Mouse (Mus musculus): Measurements from ENCODE around the gene Ddx60. TPM values are rescaled to one million over a fixed set of nuclear protein-coding genes. Genes with fewer than 3 reads are reported as not detected.

The Ddx60 gene
- 0.79 and 0.86 TPM in 2 replicates for polyA plus RNA-seq (2015; fragmentation: Nextera tagmentation; extraction: Ambion mirVana)

- Histone ChIP-seq H3K9ac (peak within 1 kb of the TSS; percentile 47; the same call in 1 of the 2 replicates), H3K27me3 (no peaks in the 10 kb centered on the region), H3K36me3 (replicated peaks) (no peaks in the 10 kb centered on the region), H3K4me3 (replicated peaks) (peak within 1 kb of the TSS; percentile 60), H3K27ac (replicated peaks) (no peak within 1 kb of the TSS), H3K4me1 (replicated peaks) (peaks cover 6% of the 10 kb centered on the region; the same call in 1 of the 2 replicates), H3K4me2 (peak within 1 kb of the TSS; percentile 67), H3K9me3 (replicated peaks) (no peaks in the 10 kb centered on the region)
- peak; percentile 25; the same call in 1 of the 2 replicates for ATAC-seq (ENCODE audit: insufficient read depth)
- 5% methylated on average over 22 of the region's 22 CpGs for WGBS (ENCODE audit: insufficient replicate concordance)
Observed at GRCm38 (mm10) chr8:61927777-61928494, at the start of gene Ddx60. Gene Ddx60 (plus strand): TSS chr8:61928087.

GRCm38 (mm10) chr8:61894062-61894461, 33.8 kb upstream of the Ddx60 start:
- H3K4me2 ChIP-seq: no peak overlapping the region
- H3K9ac ChIP-seq: no peak overlapping the region
- H3K4me1 ChIP-seq (replicated peaks): no peaks in the 10 kb centered on the region
- ATAC-seq (ENCODE audit: insufficient read depth): no peak
- 35% methylated on average over 2 of the region's 2 CpGs for WGBS (ENCODE audit: insufficient replicate concordance)
- H3K9me3 ChIP-seq (replicated peaks): no peaks in the 10 kb centered on the region
- no peak overlapping the region for H3K27ac ChIP-seq (replicated peaks)
- no peaks in the 10 kb centered on the region for H3K27me3 ChIP-seq
- H3K36me3 ChIP-seq (replicated peaks): no peaks in the 10 kb centered on the region
- H3K4me3 ChIP-seq (replicated peaks): no peak overlapping the region

GRCm38 (mm10) chr8:61896742-61897141, 31.1 kb upstream of the Ddx60 start:
- ATAC-seq (ENCODE audit: insufficient read depth): no peak
- H3K4me1 ChIP-seq (replicated peaks): no peaks in the 10 kb centered on the region
- H3K9ac ChIP-seq: no peak overlapping the region
- H3K4me2 ChIP-seq: no peak overlapping the region
- H3K9me3 ChIP-seq (replicated peaks): no peaks in the 10 kb centered on the region
- no peaks in the 10 kb centered on the region for H3K36me3 ChIP-seq (replicated peaks)
- H3K4me3 ChIP-seq (replicated peaks): no peak overlapping the region
- WGBS (ENCODE audit: insufficient replicate concordance): 47% methylated on average over 1 of the region's 1 CpGs
- H3K27me3 ChIP-seq: no peaks in the 10 kb centered on the region
- H3K27ac ChIP-seq (replicated peaks): no peak overlapping the region

- Histone ChIP-seq H3K4me1 (replicated peaks) (no peaks in the 10 kb centered on the region), H3K27me3 (no peaks in the 10 kb centered on the region), H3K9ac (no peak overlapping the region), H3K4me3 (replicated peaks) (no peak overlapping the region), H3K9me3 (replicated peaks) (no peaks in the 10 kb centered on the region), H3K36me3 (replicated peaks) (no peaks in the 10 kb centered on the region), H3K27ac (replicated peaks) (no peak overlapping the region), H3K4me2 (no peak overlapping the region)
- ATAC-seq (ENCODE audit: insufficient read depth): no peak
- WGBS (ENCODE audit: insufficient replicate concordance): 45% methylated on average over 1 of the region's 1 CpGs
Observed at GRCm38 (mm10) chr8:61897402-61897801, 30.5 kb upstream of the Ddx60 start.

- no peak for ATAC-seq (ENCODE audit: insufficient read depth)
- H3K36me3 ChIP-seq (replicated peaks): no peaks in the 10 kb centered on the region
- 69% methylated on average over 6 of the region's 6 CpGs for WGBS (ENCODE audit: insufficient replicate concordance)
- no peak overlapping the region for H3K4me2 ChIP-seq
- H3K4me1 ChIP-seq (replicated peaks): no peaks in the 10 kb centered on the region
- no peaks in the 10 kb centered on the region for H3K27me3 ChIP-seq
- no peaks in the 10 kb centered on the region for H3K9me3 ChIP-seq (replicated peaks)
- no peak overlapping the region for H3K4me3 ChIP-seq (replicated peaks)
- no peak overlapping the region for H3K9ac ChIP-seq
- H3K27ac ChIP-seq (replicated peaks): no peak overlapping the region
Observed at GRCm38 (mm10) chr8:61901028-61901717, 26.7 kb upstream of the Ddx60 start.

- no peak for ATAC-seq (ENCODE audit: insufficient read depth)
- H3K9ac ChIP-seq: no peak within 1 kb of the TSS
- H3K4me2 ChIP-seq: no peak within 1 kb of the TSS
- no peaks in the 10 kb centered on the region for H3K9me3 ChIP-seq (replicated peaks)
- no peaks in the 10 kb centered on the region for H3K36me3 ChIP-seq (replicated peaks)
- no peaks in the 10 kb centered on the region for H3K4me1 ChIP-seq (replicated peaks)
- no peaks in the 10 kb centered on the region for H3K27me3 ChIP-seq
- H3K4me3 ChIP-seq (replicated peaks): no peak within 1 kb of the TSS
- WGBS (ENCODE audit: insufficient replicate concordance): 74% methylated on average over 5 of the region's 5 CpGs
- no peak within 1 kb of the TSS for H3K27ac ChIP-seq (replicated peaks)
Observed at GRCm38 (mm10) chr8:61902521-61902920, 25.4 kb upstream of the Ddx60 start, which contains the start of gene Palld. Gene Palld (minus strand): TSS chr8:61902690.

GRCm38 (mm10) chr8:61908303-61909215, 19.3 kb upstream of the Ddx60 start:
- Histone ChIP-seq H3K9ac (no peak overlapping the region), H3K27me3 (no peaks in the 10 kb centered on the region), H3K9me3 (replicated peaks) (no peaks in the 10 kb centered on the region), H3K36me3 (replicated peaks) (no peaks in the 10 kb centered on the region), H3K4me2 (no peak overlapping the region), H3K27ac (replicated peaks) (no peak overlapping the region), H3K4me1 (replicated peaks) (no peaks in the 10 kb centered on the region), H3K4me3 (replicated peaks) (no peak overlapping the region)
- WGBS (ENCODE audit: insufficient replicate concordance): 23% methylated on average over 13 of the region's 13 CpGs
- 0 out of 2 replicates have a peak, but pooled peaks have one; percentile 18 for ATAC-seq (ENCODE audit: insufficient read depth)

- Histone ChIP-seq H3K27ac (replicated peaks) (no peak overlapping the region), H3K9me3 (replicated peaks) (no peaks in the 10 kb centered on the region), H3K4me3 (replicated peaks) (no peak overlapping the region), H3K27me3 (no peaks in the 10 kb centered on the region), H3K4me2 (no peak overlapping the region), H3K4me1 (replicated peaks) (no peaks in the 10 kb centered on the region), H3K36me3 (replicated peaks) (no peaks in the 10 kb centered on the region), H3K9ac (no peak overlapping the region)
- ATAC-seq (ENCODE audit: insufficient read depth): no peak
- WGBS (ENCODE audit: insufficient replicate concordance): 56% methylated on average over 3 of the region's 3 CpGs
Observed at GRCm38 (mm10) chr8:61909313-61909712, 18.6 kb upstream of the Ddx60 start.

GRCm38 (mm10) chr8:61912817-61913216, 15.1 kb upstream of the Ddx60 start:
- Histone ChIP-seq H3K36me3 (replicated peaks) (no peaks in the 10 kb centered on the region), H3K4me2 (no peak overlapping the region), H3K4me1 (replicated peaks) (no peaks in the 10 kb centered on the region), H3K27me3 (no peaks in the 10 kb centered on the region), H3K9ac (no peak overlapping the region), H3K4me3 (replicated peaks) (no peak overlapping the region), H3K27ac (replicated peaks) (no peak overlapping the region), H3K9me3 (replicated peaks) (no peaks in the 10 kb centered on the region)
- ATAC-seq (ENCODE audit: insufficient read depth): no peak
- 61% methylated on average over 5 of the region's 5 CpGs for WGBS (ENCODE audit: insufficient replicate concordance)

- Histone ChIP-seq H3K9ac (no peak overlapping the region), H3K9me3 (replicated peaks) (no peaks in the 10 kb centered on the region), H3K4me1 (replicated peaks) (no peaks in the 10 kb centered on the region), H3K36me3 (replicated peaks) (no peaks in the 10 kb centered on the region), H3K4me3 (replicated peaks) (no peak overlapping the region), H3K27ac (replicated peaks) (no peak overlapping the region), H3K27me3 (no peaks in the 10 kb centered on the region), H3K4me2 (no peak overlapping the region)
- WGBS (ENCODE audit: insufficient replicate concordance): 59% methylated on average over 9 of the region's 9 CpGs
- no peak for ATAC-seq (ENCODE audit: insufficient read depth)
Observed at GRCm38 (mm10) chr8:61913957-61914356, 13.9 kb upstream of the Ddx60 start.

- H3K4me3 ChIP-seq (replicated peaks): no peak overlapping the region
- ATAC-seq (ENCODE audit: insufficient read depth): no peak
- 65% methylated on average over 4 of the region's 4 CpGs for whole genome bisulfite sequencing (ENCODE audit: insufficient replicate concordance)
- H3K36me3 ChIP-seq (replicated peaks): no peaks in the 10 kb centered on the region
- no peaks in the 10 kb centered on the region for H3K4me1 ChIP-seq (replicated peaks)
- H3K9ac ChIP-seq: no peak overlapping the region
- H3K4me2 ChIP-seq: no peak overlapping the region
- no peak overlapping the region for H3K27ac ChIP-seq (replicated peaks)
- no peaks in the 10 kb centered on the region for H3K9me3 ChIP-seq (replicated peaks)
- no peaks in the 10 kb centered on the region for H3K27me3 ChIP-seq
Observed at GRCm38 (mm10) chr8:61917287-61917686, 10.6 kb upstream of the Ddx60 start.

All from liver, embryonic 15.5 days (tissue).